In the genomic region with DNA sequence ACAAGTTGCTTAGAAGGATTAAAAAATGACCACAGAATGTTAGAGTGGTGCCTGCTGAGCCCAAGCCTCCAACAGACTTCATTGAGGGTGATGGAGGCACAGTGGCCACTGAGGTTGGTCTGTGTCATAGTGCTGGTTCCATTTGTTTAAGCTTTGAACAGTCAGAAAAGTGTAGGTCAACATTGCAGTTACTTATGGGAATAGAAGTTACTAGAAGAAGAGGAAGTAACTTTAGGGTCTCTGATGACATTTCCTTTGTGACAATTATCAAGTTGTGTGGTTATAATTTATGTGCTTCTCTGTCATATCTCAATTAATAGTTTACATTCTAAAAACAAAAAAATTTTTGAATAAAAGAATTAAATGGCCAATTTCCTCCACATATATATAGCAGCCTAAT, we compare ENCODE assay signal across 21 mouse cellular contexts.
DNase-seq lines count a peak whose midpoint lies in the region; ATAC-seq lines count a peak whose summit lies in the region.
"Had no signal": no experiment of that assay in that cellular context is flagged by ENCODE, and none has a peak within 500 bp of the region (broad histone marks: within the 10 kb centered on the region; RNA-seq: fewer than 3 reads in every experiment).

No protein-coding gene starts in this region.

- ATAC-seq in common myeloid progenitor, adult 5-6 weeks (replicated peaks; ENCODE audit: low read depth, poor library complexity, severe bottlenecking) = peak; percentile 73
- ATAC-seq in granulocyte monocyte progenitor cell, adult 5-6 weeks (replicated peaks; ENCODE audit: poor library complexity, severe bottlenecking) = peak; percentile 82
- peak; percentile 64 for ATAC-seq in megakaryocyte, adult 5-6 weeks (ENCODE audit: poor library complexity, severe bottlenecking)
- peak; percentile 81 for ATAC-seq in megakaryocyte progenitor cell, adult 5-6 weeks (replicated peaks; ENCODE audit: poor library complexity)
- ATAC-seq: activated CD4-positive, CD25-positive, alpha-beta regulatory T cell, adult 4 months; CD4-positive, CD25-positive, alpha-beta regulatory T cell, adult 4 months; Patski had no signal

- no peak for DNase-seq in urinary bladder, adult 18-20 months (ENCODE audit: low spot score in 2 of 2)
- DNase-seq in layer of hippocampus, adult 18-20 months (ENCODE audit: low spot score in 2 of 2) = no peak
- no peak for DNase-seq in liver
- DNase-seq in adrenal gland, adult 18-20 months (ENCODE audit: low spot score in 2 of 2) = no peak
- DNase-seq: adrenal gland, adult 2 months; adrenal gland, adult 8-10 months; adrenal gland, postnatal 10 days; adrenal gland, postnatal 14 days; adrenal gland, postnatal 25 days; adrenal gland, postnatal 36 days; B cell, adult 2 months; cerebellum, adult 11 months; cerebellum, adult 11-12 months; cerebellum, adult 18-20 months had no signal
